8 mouse cellular contexts compared by ENCODE assay signal in the genomic region with DNA sequence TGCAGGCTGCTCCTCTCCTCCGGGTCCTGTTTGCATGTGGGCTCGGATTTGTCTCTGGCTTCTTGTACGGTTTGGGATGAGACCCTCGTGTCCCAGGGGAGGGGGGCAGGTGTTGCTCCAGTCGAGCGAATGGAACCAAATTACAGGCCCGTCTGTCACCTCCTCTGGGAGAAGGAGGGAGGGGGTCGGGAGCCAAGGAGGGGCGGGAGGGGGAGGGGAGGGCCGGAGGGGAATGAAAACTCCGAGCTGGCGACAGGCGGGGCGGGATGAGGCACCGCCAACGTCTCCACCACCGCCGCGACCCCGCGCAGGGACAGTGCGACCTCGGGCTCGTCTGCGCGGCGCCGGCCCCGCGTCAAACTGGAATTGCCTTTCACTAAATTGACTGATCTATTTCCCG. TPM values are rescaled to one million over a fixed set of nuclear protein-coding genes. Genes with fewer than 3 reads are reported as not detected.
DNase-seq lines count a peak whose midpoint lies in the region; ATAC-seq and TF ChIP-seq lines count a peak whose summit lies in the region.

No protein-coding gene starts in this region.

- H3K27me3 ChIP-seq in heart, embryonic 14.5 days (ENCODE audit: control insufficient read depth, insufficient read depth, low read length): 0 out of 2 replicates have a peak, but pooled peaks cover 11% of the 10 kb centered on the region
- H3K27me3 ChIP-seq in heart, adult 2 months (ENCODE audit: control insufficient read depth, insufficient read depth, low read length): peaks cover 5% of the 10 kb centered on the region; the same call in 1 of the 2 replicates
- no peaks in the 10 kb centered on the region for H3K27me3 ChIP-seq in hindbrain, embryonic 12.5 days
- H3K27me3 ChIP-seq in midbrain, embryonic 13.5 days: no peaks in the 10 kb centered on the region; the same call in 1 of the 2 replicates

- TF ChIP-seq CTCF in heart, adult 2 months (IDR thresholded peaks at IDR 0.05): no peak

- no peaks in the 10 kb centered on the region for H3K36me3 ChIP-seq in heart, embryonic 14.5 days (ENCODE audit: control insufficient read depth, insufficient read depth, low read length)
- no peaks in the 10 kb centered on the region for H3K36me3 ChIP-seq in heart, adult 2 months (ENCODE audit: control insufficient read depth, insufficient read depth, low read length)
- no peaks in the 10 kb centered on the region for H3K36me3 ChIP-seq in hindbrain, embryonic 12.5 days
- H3K36me3 ChIP-seq in midbrain, embryonic 13.5 days: no peaks in the 10 kb centered on the region

- H3K9ac ChIP-seq in heart, embryonic 14.5 days (ENCODE audit: low read length): peak overlapping the region; percentile 65
- H3K9ac ChIP-seq in heart, adult 2 months (ENCODE audit: low read depth, low read length): no peak overlapping the region
- H3K9ac ChIP-seq in hindbrain, embryonic 12.5 days: peak overlapping the region; percentile 33
- 0 out of 2 replicates have a peak overlapping the region, but pooled peaks have one; percentile 44 for H3K9ac ChIP-seq in midbrain, embryonic 13.5 days (replicated peaks)

- no peaks in the 10 kb centered on the region for H3K79me2 ChIP-seq in heart, adult 2 months (replicated peaks; ENCODE audit: control insufficient read depth, insufficient read depth, low read length)

- TF ChIP-seq POLR2A in heart, adult 2 months (IDR thresholded peaks at IDR 0.05; ENCODE audit: insufficient read depth, low read depth, low read length): no peak

- peak overlapping the region; percentile 42 to 43 for H3K4me3 ChIP-seq in heart, embryonic 14.5 days (ENCODE audit: control insufficient read depth in 1 of 2, insufficient read depth in 1 of 2, low read depth in 1 of 2, low read length in 2 of 2)
- H3K4me3 ChIP-seq in heart, adult 2 months: no peak overlapping the region
- peak overlapping the region; percentile 25 for H3K4me3 ChIP-seq in hindbrain, embryonic 12.5 days
- peak overlapping the region; percentile 31 for H3K4me3 ChIP-seq in midbrain, embryonic 13.5 days (replicated peaks)

- H3K4me2 ChIP-seq in heart, embryonic 14.5 days (ENCODE audit: low read length): peak overlapping the region; percentile 74
- H3K4me2 ChIP-seq in hindbrain, embryonic 12.5 days (replicated peaks): peak overlapping the region; percentile 56
- H3K4me2 ChIP-seq in midbrain, embryonic 13.5 days (replicated peaks): peak overlapping the region; percentile 58

- no peak for ATAC-seq in heart, embryonic 14.5 days (ENCODE audit: insufficient number of reproducible peaks, insufficient read depth, low FRiP score, low read depth)
- peak; percentile 74 for ATAC-seq in hindbrain, embryonic 12.5 days (ENCODE audit: low FRiP score)
- ATAC-seq in midbrain, embryonic 13.5 days: peak; percentile 66

- no peaks in the 10 kb centered on the region for H3K9me3 ChIP-seq in heart, embryonic 14.5 days (ENCODE audit: control insufficient read depth, low read length)
- no peaks in the 10 kb centered on the region for H3K9me3 ChIP-seq in hindbrain, embryonic 12.5 days (replicated peaks)
- no peaks in the 10 kb centered on the region for H3K9me3 ChIP-seq in midbrain, embryonic 13.5 days

- no peak overlapping the region for H3K27ac ChIP-seq in heart, embryonic 14.5 days (replicated peaks in 1 of 2; ENCODE audit: control insufficient read depth in 1 of 2, insufficient read depth in 1 of 2, low read depth in 2 of 2, low read length in 2 of 2)
- no peak overlapping the region for H3K27ac ChIP-seq in heart, adult 2 months
- H3K27ac ChIP-seq in hindbrain, embryonic 12.5 days: peak overlapping the region; percentile 87
- H3K27ac ChIP-seq in midbrain, embryonic 13.5 days: peak overlapping the region; percentile 84

- no peak for TF ChIP-seq EP300 in heart, adult 2 months (IDR thresholded peaks at IDR 0.05; ENCODE audit: insufficient read depth, low read depth, low read length)

- intact Hi-C loops in heart, adult 2 months (cut with DNase I): no loop called here

- WGBS in heart, embryonic 14.5 days: under 1% methylated on average over 30 of the region's 31 CpGs
- 4% methylated on average over 29 of the region's 31 CpGs for WGBS in heart, adult 2 months
- 1% methylated on average over 30 of the region's 31 CpGs for WGBS in hindbrain, embryonic 12.5 days
- under 1% methylated on average over 26 of the region's 31 CpGs for WGBS in midbrain, embryonic 13.5 days

- H3K4me1 ChIP-seq in heart, embryonic 14.5 days (ENCODE audit: control insufficient read depth in 2 of 2, insufficient read depth in 2 of 2, low read length in 2 of 2): peaks cover 5 to 10% of the 10 kb centered on the region in 2 experiments; a peak in 1 of 4 replicates
- H3K4me1 ChIP-seq in heart, adult 2 months (ENCODE audit: control insufficient read depth, insufficient read depth, low read length): no peaks in the 10 kb centered on the region
- H3K4me1 ChIP-seq in hindbrain, embryonic 12.5 days: peaks cover 48% of the 10 kb centered on the region
- H3K4me1 ChIP-seq in midbrain, embryonic 13.5 days (replicated peaks): peaks cover 47% of the 10 kb centered on the region

- DNase-seq in heart, adult 2 months: no peak
- peak; percentile 70 for DNase-seq in embryo, embryonic 10 days (ENCODE audit: low spot score)
- no peak for DNase-seq in spleen, adult 18-20 months
- DNase-seq in right cerebral cortex, postnatal 10 days (ENCODE audit: low spot score in 2 of 2): no peak
- DNase-seq in kidney, adult 9 months: no peak

RNA-seq across cellular contexts. Expression of a gene that starts 13.5 kb away (rescaled TPM):
- polyA plus RNA-seq in heart, embryonic 14.5 days (2014; fragmentation: Nextera tagmentation; extraction: Ambion mirVana): not detected in 2 replicates
- total RNA-seq in heart, adult 2 months (2021): not detected
- polyA plus RNA-seq in heart, adult 2 months (2012; rRNA removed): not detected in 2 replicates
- 144 and 164 TPM in 2 replicates for polyA plus RNA-seq in hindbrain, embryonic 12.5 days (2016; fragmentation: Nextera tagmentation; extraction: Ambion mirVana)
- polyA plus RNA-seq in midbrain, embryonic 13.5 days (2015; fragmentation: Nextera tagmentation; extraction: Ambion mirVana): 86.9 and 98.1 TPM in 2 replicates

Comparison
In these comparisons a context has a peak if more than half of its experiments do, and no peak if none do; other contexts are left out.
1. H3K27ac ChIP-seq: peak in hindbrain, embryonic 12.5 days (single experiment) and midbrain, embryonic 13.5 days (single experiment); none in heart, embryonic 14.5 days (0 of 2) and heart, adult 2 months (single experiment).
2. RNA of a gene that starts 13.5 kb away (polyA plus RNA-seq): 144 to 164 TPM in hindbrain, embryonic 12.5 days and 86.9 to 98.1 TPM in midbrain, embryonic 13.5 days; not detected in heart, embryonic 14.5 days and not detected in heart, adult 2 months; every median in the first group is over 10 times any median in the second.
3. Peak in every context shown above with its lines, with median percentiles within 50 percentile points of each other: H3K4me2 ChIP-seq.